Mouse (Mus musculus): ENCODE measurements around the gene Trib2. TPM values are rescaled to one million over a fixed set of nuclear protein-coding genes. Genes with fewer than 3 reads are reported as not detected.

Trib2 gene
- polyA plus RNA-seq, 1 experiment from 2014 or later: 66.4 TPM

DNA sequence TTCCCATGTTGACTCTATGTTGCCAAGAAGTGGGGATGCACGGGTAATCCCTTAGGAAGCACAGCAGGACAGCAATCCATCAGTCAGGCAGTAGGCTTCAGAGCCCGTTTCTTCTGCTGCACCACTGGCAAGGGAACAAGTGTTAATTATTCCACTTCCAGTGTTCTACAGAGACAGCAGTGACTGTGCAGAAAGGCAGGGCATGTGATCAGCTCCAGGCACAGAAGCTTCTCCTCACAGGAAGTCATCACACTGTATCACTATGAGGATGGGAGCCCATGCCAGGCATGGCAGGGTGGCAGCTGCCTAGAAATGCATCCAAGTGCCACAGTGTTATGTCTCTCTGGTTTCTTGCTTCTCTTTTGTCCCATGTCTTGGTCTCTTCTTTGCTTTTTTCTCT, 57.9 kb downstream of the Trib2 start:
- Histone ChIP-seq H3K27ac (no peak overlapping the region), H3K9ac (no peak overlapping the region), H3K27me3 (no peaks in the 10 kb centered on the region), H3K4me3 (no peak overlapping the region), H3K4me1 (no peaks in the 10 kb centered on the region), H3K4me2 (replicated peaks) (no peak overlapping the region), H3K36me3 (no peaks in the 10 kb centered on the region), H3K9me3 (no peaks in the 10 kb centered on the region)
- WGBS: 45% methylated on average over 2 of the region's 2 CpGs
- no peak for ATAC-seq (ENCODE audit: insufficient number of reproducible peaks, insufficient read depth, low FRiP score, low TSS enrichment)

DNA sequence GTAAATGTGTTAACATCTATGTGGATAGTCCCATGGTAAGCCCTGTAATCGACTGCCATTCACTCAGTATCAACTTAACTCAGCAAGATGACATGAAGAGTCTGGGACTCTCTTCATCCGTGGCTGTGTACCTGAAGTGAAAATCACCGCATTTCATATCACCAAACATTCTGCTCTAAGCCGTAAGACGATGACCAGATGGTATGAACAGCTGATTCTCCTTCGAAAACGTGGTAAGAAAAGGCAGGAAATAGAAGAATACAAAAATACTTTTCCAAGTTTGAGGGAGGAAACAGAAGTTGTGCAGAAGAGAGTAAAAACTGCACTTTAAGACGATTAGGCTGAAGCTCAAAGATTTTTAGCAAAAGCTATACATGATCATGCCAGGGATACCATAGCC, 59.4 kb downstream of the Trib2 start:
- Histone ChIP-seq H3K27me3 (no peaks in the 10 kb centered on the region), H3K27ac (no peak overlapping the region), H3K9me3 (no peaks in the 10 kb centered on the region), H3K36me3 (no peaks in the 10 kb centered on the region), H3K4me2 (replicated peaks) (no peak overlapping the region), H3K4me3 (no peak overlapping the region), H3K9ac (no peak overlapping the region), H3K4me1 (no peaks in the 10 kb centered on the region)
- ATAC-seq (ENCODE audit: insufficient number of reproducible peaks, insufficient read depth, low FRiP score, low TSS enrichment): no peak
- 83% methylated on average over 8 of the region's 8 CpGs for WGBS

- 81% methylated on average over 2 of the region's 2 CpGs for WGBS
- no peak for ATAC-seq (ENCODE audit: insufficient number of reproducible peaks, insufficient read depth, low FRiP score, low TSS enrichment)
- H3K27ac ChIP-seq: no peak overlapping the region
- no peaks in the 10 kb centered on the region for H3K9me3 ChIP-seq
- H3K9ac ChIP-seq: no peak overlapping the region
- H3K4me2 ChIP-seq (replicated peaks): no peak overlapping the region
- no peaks in the 10 kb centered on the region for H3K4me1 ChIP-seq
- H3K36me3 ChIP-seq: no peaks in the 10 kb centered on the region
- H3K4me3 ChIP-seq: no peak overlapping the region
- H3K27me3 ChIP-seq: no peaks in the 10 kb centered on the region
Measured at GRCm38 (mm10) chr12:15755030-15755690, 61.6 kb downstream of the Trib2 start.

- Histone ChIP-seq H3K27ac (no peak overlapping the region), H3K27me3 (no peaks in the 10 kb centered on the region), H3K9me3 (no peaks in the 10 kb centered on the region), H3K9ac (no peak overlapping the region), H3K4me1 (no peaks in the 10 kb centered on the region), H3K4me3 (no peak overlapping the region), H3K36me3 (no peaks in the 10 kb centered on the region), H3K4me2 (replicated peaks) (no peak overlapping the region)
- ATAC-seq (ENCODE audit: insufficient number of reproducible peaks, insufficient read depth, low FRiP score, low TSS enrichment): no peak
- WGBS: 60% methylated on average over 2 of the region's 2 CpGs
Measured at GRCm38 (mm10) chr12:15754602-15755001, 62.1 kb downstream of the Trib2 start.

DNA sequence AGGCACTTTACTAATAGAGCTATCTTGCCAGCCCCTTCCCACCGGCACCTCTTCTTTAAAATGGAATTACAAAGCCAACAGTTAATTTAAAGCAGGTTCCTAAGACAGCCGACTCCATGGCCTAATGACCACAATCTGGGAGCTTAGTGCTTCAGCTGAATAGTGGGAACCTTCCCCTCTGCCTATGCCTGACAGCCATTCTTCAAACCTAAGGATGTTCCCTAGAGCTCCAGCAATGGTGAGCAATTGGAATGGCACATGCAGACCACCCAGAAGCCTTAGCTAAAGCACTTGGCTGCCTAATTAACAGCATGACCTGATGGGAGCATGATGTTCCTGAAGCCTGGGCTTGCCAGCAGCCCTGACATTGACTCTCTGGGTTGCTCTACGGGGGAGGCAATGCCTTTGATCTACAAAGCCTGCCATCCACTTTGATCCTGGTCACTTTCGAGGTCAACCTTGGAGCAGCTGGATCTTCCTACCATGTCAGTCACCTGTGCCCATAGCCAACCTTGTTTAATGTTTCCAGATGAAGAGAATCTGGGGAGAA, 67.0 kb downstream of the Trib2 start:
- WGBS: 38% methylated on average over 4 of the region's 4 CpGs
- H3K36me3 ChIP-seq: no peaks in the 10 kb centered on the region
- H3K4me2 ChIP-seq (replicated peaks): no peak overlapping the region
- H3K27ac ChIP-seq: no peak overlapping the region
- H3K4me1 ChIP-seq: no peaks in the 10 kb centered on the region
- no peak overlapping the region for H3K9ac ChIP-seq
- no peak for ATAC-seq (ENCODE audit: insufficient number of reproducible peaks, insufficient read depth, low FRiP score, low TSS enrichment)
- no peak overlapping the region for H3K4me3 ChIP-seq
- no peaks in the 10 kb centered on the region for H3K9me3 ChIP-seq
- H3K27me3 ChIP-seq: no peaks in the 10 kb centered on the region

- Histone ChIP-seq H3K9ac (no peak overlapping the region), H3K9me3 (no peaks in the 10 kb centered on the region), H3K4me3 (no peak overlapping the region), H3K27ac (no peak overlapping the region), H3K4me2 (replicated peaks) (no peak overlapping the region), H3K36me3 (no peaks in the 10 kb centered on the region), H3K27me3 (no peaks in the 10 kb centered on the region), H3K4me1 (no peaks in the 10 kb centered on the region)
- 65% methylated on average over 10 of the region's 10 CpGs for WGBS
- no peak for ATAC-seq (ENCODE audit: insufficient number of reproducible peaks, insufficient read depth, low FRiP score, low TSS enrichment)
Measured at GRCm38 (mm10) chr12:15745752-15746151, 71.0 kb downstream of the Trib2 start.

Small RNAs within 50 kb of the gene (microRNA-seq; reads per million reads assigned to microRNA genes)
- gene Mir6387: not detected

Data from embryonic facial prominence, embryonic 12.5 days (tissue).